Comparison of ENCODE assay signal across 8 mouse cellular contexts in genomic region chr11:70451797-70452498, GRCm38 (mm10). TPM values are rescaled to one million over a fixed set of nuclear protein-coding genes. Genes with fewer than 3 reads are reported as not detected.
DNase-seq lines count a peak whose midpoint lies in the region; ATAC-seq lines count a peak whose summit lies in the region.

TSS of gene Med11 (plus strand) at chr11:70451919.

- peak; percentile 98 for DNase-seq in NIH3T3 (ENCODE audit: low read depth)
- peak; percentile 98 for DNase-seq in cerebellum, postnatal 10 days
- DNase-seq in frontal cortex, postnatal 10 days (ENCODE audit: low spot score in 2 of 2), result peak; percentile 90 to 91
- peak; percentile 95 to 96 for DNase-seq in layer of hippocampus, postnatal 14 days (ENCODE audit: low spot score in 2 of 2)
- DNase-seq in lung, postnatal 14 days, result peak; percentile 98
- peak; percentile 85 for DNase-seq in retina, adult 2 months (ENCODE audit: low read depth, low spot score)
- peak; percentile 92 to 93 for DNase-seq in thymus, postnatal 36 days

- H3K4me2 ChIP-seq in hindbrain, embryonic 12.5 days (replicated peaks), result peak within 1 kb of the TSS; percentile 62

- WGBS in hindbrain, embryonic 12.5 days, result under 1% methylated on average over 46 of the region's 46 CpGs

- H3K9ac ChIP-seq in hindbrain, embryonic 12.5 days, result peak within 1 kb of the TSS; percentile 74

- H3K27me3 ChIP-seq in hindbrain, embryonic 12.5 days, result no peaks in the 10 kb centered on the region

- ATAC-seq in hindbrain, embryonic 12.5 days (ENCODE audit: low FRiP score), result peak; percentile 97

- H3K4me3 ChIP-seq in hindbrain, embryonic 12.5 days, result peak within 1 kb of the TSS; percentile 60

- peak within 1 kb of the TSS; percentile 95 for H3K27ac ChIP-seq in hindbrain, embryonic 12.5 days

- peaks cover 11% of the 10 kb centered on the region for H3K4me1 ChIP-seq in hindbrain, embryonic 12.5 days

- H3K9me3 ChIP-seq in hindbrain, embryonic 12.5 days (replicated peaks), result no peaks in the 10 kb centered on the region

- H3K36me3 ChIP-seq in hindbrain, embryonic 12.5 days, result no peaks in the 10 kb centered on the region

RNA-seq across cellular contexts. Expression of gene Med11, which starts in this region (rescaled TPM):
- polyA plus RNA-seq in hindbrain, embryonic 12.5 days (2016; fragmentation: Nextera tagmentation; extraction: Ambion mirVana), result 32.7 and 36.1 TPM in 2 replicates
- total RNA-seq in layer of hippocampus, postnatal 14 days (2021), result 10 to 100 TPM; 12.9 to 17.9 TPM

Comparison
In these comparisons a context has a peak if more than half of its experiments do, and no peak if none do; other contexts are left out.
1. Peak in every context shown above with its lines: DNase-seq, ATAC-seq, H3K4me3 ChIP-seq and H3K27ac ChIP-seq.